Mouse (Mus musculus): ENCODE measurements around the gene Ext2. TPM values are rescaled to one million over a fixed set of nuclear protein-coding genes. Genes with fewer than 3 reads are reported as not detected.

The Ext2 gene
- total RNA-seq (2021) = 10 to 100 TPM; 39.6 to 41.5 TPM
- long read RNA-seq, experiment 1, transcript Ext2-201 (14 exons, 2,871 nt) = major isoform, 71 of 90 reads
- long read RNA-seq, experiment 1, partial matches to known transcripts = 2 of 90 reads
- long read RNA-seq, experiment 1, other reads (novel, unspliced or antisense) = 17 of 90 reads
- long read RNA-seq, experiment 2, transcript Ext2-201 (14 exons, 2,871 nt) = major isoform, 79 of 107 reads
- long read RNA-seq, experiment 2, partial matches to known transcripts = 3 of 107 reads
- long read RNA-seq, experiment 2, other reads (novel, unspliced or antisense) = 25 of 107 reads

DNA sequence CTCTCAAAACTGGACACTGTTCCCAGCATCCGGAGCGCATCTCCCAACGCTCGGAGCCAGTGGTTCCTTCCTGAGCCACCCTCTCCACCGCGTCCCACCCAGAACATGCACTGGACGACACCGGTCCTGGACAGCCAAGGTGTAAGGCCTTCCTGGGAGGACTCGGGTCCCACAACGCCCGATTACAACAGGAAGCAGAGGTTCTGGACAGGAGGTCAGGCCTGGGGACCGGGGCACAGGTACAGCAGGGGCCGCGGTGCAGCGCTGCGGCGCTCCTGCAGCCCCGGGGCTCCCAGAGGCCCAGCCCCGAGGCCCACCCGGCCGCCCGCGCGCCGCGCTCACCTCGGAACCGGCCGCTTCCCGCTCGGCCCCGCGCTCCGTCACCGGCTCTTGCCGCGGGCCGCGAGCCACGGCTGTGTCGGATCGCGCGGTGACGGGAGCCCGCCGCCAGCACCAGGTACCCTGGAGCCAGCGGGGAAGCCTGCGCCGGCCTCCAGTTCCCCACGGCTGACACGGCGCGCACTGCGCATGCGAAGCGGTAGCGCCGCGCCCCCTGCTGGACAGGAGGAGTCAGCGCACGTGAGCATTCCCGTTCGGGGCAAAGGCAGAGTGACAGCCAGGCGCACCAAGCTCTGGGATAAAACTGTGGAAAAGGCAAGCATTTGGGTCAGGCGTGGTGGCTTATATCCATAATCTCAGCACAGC lies at the start of gene Ext2:
Ext2 (minus strand) TSS at position 524 of the 705 bp plus-strand sequence.
- Histone ChIP-seq H3K4me3 (peak within 1 kb of the TSS; percentile 86), H3K27ac (peak within 1 kb of the TSS; percentile 86)
- peak; percentile 91 for DNase-seq
- peak; percentile 100 for TF ChIP-seq CTCF (IDR thresholded peaks at IDR 0.05)
- intact Hi-C loops (cut with DNase I) = no loop called here

DNA sequence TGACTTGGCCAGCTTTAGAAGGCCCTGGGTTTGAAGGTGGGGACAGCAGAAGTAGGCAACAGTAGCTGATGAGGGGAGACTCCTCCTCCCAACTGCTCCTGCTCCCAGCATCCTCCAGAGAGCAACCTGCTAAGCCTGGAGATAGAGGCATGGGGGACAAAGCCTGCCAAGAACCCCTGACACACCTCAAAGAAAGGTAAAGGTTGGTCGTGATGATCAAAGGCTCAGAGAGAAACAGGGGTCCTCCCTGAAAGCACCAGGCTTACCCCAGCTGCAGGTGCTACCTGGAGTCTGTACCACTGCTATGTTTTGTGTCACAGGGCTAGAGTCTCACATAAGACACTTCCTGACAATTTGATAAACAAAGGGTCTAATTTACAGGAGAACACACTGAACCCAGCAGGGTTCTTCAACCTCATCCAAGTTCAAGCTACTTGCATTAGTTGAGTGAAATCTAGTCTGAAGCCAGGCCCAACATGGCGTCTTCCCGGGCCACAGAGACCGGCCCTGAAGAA lies 49.1 kb upstream of the Ext2 start:
- TF ChIP-seq CTCF (IDR thresholded peaks at IDR 0.05) = no peak
- Histone ChIP-seq H3K27ac (no peak overlapping the region), H3K4me3 (no peak overlapping the region)
- DNase-seq = no peak
- intact Hi-C loops (cut with DNase I) = loop anchor here (1.0 kb wide), 1 partner anchor 131 kb away; no protein-coding TSS in a partner anchor

DNA sequence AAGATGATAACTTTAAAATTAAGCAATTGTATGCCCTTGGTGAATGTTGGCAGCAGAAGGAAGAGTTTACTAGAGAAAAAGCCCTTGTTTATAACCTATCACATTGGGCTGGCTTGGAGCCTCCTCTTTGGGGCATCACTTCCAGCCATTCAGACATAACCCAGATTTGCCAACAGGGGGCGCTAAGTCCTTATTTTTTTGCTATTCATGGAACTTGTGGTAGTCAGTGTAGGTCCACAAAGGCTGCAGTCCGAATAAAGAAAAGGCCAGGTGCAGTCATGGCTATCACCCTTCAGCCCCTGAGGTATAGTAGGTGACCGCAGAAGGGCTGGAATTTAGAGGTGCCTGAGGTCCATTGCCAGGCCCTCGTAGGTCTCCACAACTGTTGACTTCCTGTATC lies 48.5 kb upstream of the Ext2 start:
- no peak overlapping the region for H3K4me3 ChIP-seq
- H3K27ac ChIP-seq = no peak overlapping the region
- intact Hi-C loops (cut with DNase I) = loop anchor here (1.0 kb wide), 1 partner anchor 131 kb away; no protein-coding TSS in a partner anchor
- peak; percentile 73 for DNase-seq
- TF ChIP-seq CTCF (IDR thresholded peaks at IDR 0.05) = peak; percentile 81

DNA sequence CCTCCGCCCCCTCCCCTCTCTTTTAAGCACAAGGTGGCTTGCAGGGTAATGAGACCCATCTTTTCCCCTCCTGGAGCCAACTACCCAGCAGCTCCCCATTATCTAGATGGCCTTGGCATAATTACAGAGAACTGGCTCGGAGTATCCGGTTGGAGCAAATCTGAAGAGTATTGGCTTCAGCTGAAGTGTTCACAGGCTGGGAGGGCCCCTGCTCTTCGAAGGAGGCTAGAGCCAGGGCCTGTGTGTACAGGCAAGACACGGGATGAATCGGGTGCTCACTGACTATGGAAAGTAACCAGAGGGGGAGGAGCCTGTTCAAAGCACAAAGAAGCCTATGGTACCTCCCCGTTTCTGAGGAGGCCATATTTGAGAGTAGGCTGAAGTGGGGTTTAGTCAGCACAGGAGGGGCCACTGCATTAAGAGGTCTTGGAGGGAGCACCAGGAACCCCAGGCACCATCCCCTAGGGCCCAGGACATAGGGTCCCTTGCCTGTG lies 46.8 kb upstream of the Ext2 start, which contains the start of gene Accsl:
Accsl (minus strand) TSS at position 51 of the 494 bp plus-strand sequence.
- no peak within 1 kb of the TSS for H3K4me3 ChIP-seq
- no peak for DNase-seq
- TF ChIP-seq CTCF (IDR thresholded peaks at IDR 0.05) = no peak
- intact Hi-C loops (cut with DNase I) = no loop called here
- no peak within 1 kb of the TSS for H3K27ac ChIP-seq

DNA sequence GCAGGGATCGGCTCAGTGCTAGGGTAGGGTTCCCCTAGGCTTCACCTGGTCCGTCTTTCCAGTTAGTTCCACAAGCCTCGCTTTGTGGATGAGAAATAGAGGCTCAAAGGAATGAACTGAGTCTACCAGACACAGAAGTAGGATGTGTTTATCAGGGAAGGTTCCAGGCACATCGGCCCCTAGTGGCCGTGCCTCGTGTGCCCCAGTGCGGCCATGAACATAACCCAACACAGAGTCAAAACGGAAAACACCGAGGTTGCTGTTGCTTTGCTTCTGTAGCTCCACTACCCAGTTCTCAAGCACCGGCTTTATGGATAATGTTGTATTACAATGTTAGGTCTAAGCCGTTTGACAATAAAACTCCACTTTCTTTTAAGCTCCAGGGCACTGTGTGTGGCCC lies 46.2 kb upstream of the Ext2 start:
- TF ChIP-seq CTCF (IDR thresholded peaks at IDR 0.05) = no peak
- Histone ChIP-seq H3K4me3 (no peak overlapping the region), H3K27ac (no peak overlapping the region)
- DNase-seq = no peak
- intact Hi-C loops (cut with DNase I) = no loop called here

DNA sequence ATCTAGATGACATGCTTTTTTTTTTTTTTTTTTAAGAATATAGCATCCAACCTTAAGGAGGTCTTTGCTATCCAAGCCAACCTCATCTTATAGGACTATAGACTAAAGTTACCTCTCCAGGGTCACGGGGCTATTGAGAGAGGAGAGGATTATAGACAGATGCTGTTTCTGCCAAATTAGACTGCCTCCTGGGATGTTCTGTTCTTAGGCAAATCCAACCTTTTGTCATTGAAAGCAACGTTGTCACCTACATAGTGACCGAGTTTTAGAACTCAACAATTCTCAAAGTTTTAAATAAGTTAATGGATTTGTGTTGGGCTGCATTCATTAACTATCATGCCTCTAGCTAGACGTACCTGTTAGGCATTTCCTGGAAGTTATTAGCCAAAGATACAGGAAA lies 40.9 kb upstream of the Ext2 start:
- no peak for TF ChIP-seq CTCF (IDR thresholded peaks at IDR 0.05)
- intact Hi-C loops (cut with DNase I) = no loop called here
- DNase-seq = no peak
- H3K27ac ChIP-seq = no peak overlapping the region
- no peak overlapping the region for H3K4me3 ChIP-seq

DNA sequence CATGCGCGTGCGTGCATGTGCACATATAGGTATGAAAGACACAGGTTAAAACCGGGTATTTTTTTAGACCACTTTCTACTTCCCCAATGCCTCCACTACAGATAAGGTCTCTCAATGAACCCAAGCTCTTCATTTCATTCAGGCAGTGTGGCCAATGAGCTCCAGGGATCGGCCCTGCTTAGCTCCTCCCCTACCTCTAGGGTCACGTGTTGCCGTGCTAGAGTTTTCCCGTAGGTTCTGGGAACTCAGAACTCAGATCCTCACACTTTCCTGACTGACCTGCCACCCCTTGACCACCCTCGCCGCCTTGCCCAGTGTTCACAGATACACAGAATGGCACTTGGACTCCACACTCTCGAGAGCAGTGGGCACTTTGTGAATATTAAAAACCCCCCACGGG lies 36.5 kb upstream of the Ext2 start:
- DNase-seq = no peak
- intact Hi-C loops (cut with DNase I) = no loop called here
- no peak for TF ChIP-seq CTCF (IDR thresholded peaks at IDR 0.05)
- Histone ChIP-seq H3K4me3 (no peak overlapping the region), H3K27ac (no peak overlapping the region)

DNA sequence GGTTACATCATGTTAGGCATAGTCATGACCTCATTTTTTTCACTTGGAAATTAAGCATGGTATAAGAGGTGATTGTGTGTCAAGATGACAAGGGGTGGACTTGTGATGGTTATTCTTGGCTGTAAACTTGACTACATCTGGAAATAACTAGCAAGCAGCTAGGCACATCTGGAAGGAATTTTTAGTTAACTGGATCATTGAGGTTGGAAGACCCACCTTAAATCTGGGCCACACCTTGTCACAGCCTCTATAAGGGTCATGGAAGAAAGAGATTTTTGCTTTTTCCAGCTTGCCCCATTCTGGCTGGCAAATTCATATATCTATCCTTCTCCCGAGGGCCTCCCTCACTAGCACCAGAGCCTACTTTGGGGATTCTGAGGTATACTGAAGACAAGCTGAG lies 28.9 kb upstream of the Ext2 start:
- H3K4me3 ChIP-seq = no peak overlapping the region
- no peak for DNase-seq
- TF ChIP-seq CTCF (IDR thresholded peaks at IDR 0.05) = no peak
- intact Hi-C loops (cut with DNase I) = no loop called here
- H3K27ac ChIP-seq = no peak overlapping the region

DNA sequence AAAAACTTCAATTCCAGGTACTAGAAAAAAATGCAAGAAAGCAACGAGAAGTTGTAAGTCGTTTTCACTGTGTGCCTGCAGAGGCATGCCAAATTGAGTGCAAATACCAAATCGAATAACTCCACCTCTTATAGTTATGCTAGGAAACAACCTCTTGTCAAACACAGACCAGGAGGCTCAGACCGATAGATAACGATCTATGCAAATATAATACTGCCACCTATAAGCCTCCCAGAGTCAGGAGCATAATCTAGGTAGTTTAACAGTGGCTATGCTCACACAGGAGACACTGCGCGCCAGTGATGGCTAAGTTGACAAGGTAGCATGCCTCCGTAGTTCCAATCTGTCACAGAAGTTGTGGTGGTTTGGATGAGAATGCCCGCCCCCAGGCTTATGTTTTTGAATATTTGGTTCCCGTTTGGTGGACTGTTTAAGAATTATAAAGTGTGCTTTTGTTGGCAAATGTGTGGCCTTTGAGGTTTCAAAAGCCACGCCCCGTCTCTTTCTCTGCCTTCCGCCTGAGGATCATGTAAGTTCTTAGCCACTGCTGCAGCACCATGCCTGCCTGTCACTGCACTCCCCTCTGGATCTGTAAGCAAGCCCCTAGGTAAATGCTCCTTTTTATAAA lies 28.1 kb upstream of the Ext2 start:
- TF ChIP-seq CTCF (IDR thresholded peaks at IDR 0.05) = no peak
- no peak overlapping the region for H3K27ac ChIP-seq
- H3K4me3 ChIP-seq = peak overlapping the region; percentile 82
- no peak for DNase-seq
- intact Hi-C loops (cut with DNase I) = no loop called here

DNA sequence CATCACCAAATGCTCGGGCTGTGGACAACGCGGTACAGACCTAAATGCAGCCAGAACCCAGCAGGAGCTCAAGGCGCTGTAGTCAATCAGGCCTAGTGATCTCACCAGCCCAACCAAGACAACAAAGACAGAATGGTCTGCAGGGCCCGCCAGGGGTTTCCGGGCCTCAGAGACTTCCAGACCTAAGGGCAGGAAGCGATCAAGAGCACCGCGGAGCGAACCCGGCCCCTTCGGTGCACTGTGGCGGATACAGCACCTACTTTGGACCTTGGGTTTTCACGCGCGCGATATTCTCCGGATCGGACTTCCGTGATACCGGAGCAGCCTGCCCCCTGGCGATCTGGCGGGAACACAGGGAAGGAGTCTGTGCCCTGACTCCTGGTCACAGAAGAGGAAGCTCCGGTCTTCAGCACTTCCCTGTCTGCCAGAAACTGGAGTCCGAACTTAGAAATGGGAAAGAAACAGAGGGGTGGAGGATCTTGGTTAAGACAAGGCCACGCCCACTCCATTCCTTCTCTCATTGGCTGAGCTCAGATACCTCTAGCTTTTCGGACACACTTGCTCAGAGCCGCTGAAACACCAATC lies 27.2 kb upstream of the Ext2 start, which contains the start of gene Accs:
Accs (minus strand) TSS at position 439 of the 585 bp plus-strand sequence.
- intact Hi-C loops (cut with DNase I) = no loop called here
- peak; percentile 68 for TF ChIP-seq CTCF (IDR thresholded peaks at IDR 0.05)
- peak within 1 kb of the TSS; percentile 82 for H3K4me3 ChIP-seq
- peak; percentile 85 for DNase-seq
- H3K27ac ChIP-seq = peak within 1 kb of the TSS; percentile 85

DNA sequence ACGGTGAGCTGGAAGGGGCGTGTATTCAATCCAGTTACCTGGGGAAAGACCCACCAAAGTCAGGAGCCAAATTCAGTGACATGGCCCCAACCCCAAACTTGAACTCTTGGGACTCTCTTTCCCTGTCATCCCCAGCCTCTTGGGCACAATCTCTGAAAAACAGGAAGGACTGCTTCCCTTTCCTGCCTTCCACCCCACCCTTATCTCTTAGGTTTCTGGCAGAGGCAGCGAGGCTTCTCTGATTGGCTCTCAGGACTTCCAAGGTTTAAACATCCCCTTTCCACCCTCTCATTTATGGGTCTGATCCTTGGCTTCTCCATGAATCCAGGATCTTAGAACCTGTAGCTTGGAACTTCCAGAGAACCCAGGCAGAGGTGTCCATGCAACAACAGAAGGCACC lies 19.0 kb upstream of the Ext2 start:
- no peak for DNase-seq
- Histone ChIP-seq H3K27ac (no peak overlapping the region), H3K4me3 (no peak overlapping the region)
- intact Hi-C loops (cut with DNase I) = no loop called here
- no peak for TF ChIP-seq CTCF (IDR thresholded peaks at IDR 0.05)

DNA sequence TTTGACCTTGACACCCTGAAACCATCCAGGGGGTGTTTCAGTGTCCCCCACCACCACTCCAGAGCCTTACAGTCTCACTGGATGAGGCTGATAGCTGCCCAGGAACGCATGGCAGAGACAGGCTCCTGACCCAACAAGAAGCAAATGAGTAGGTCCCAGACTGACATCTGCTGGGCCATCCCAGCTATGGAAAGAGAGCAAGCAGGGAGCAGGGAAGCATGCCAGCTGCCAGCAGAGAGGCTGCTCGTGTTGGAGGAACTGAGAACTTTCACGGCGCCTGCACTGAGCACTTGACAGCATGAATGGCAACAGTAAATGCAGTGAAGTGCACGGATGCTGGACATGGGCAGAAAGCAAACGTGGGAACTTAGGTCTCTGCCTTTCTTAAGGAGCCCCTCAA lies 17.7 kb upstream of the Ext2 start:
- TF ChIP-seq CTCF (IDR thresholded peaks at IDR 0.05) = no peak
- DNase-seq = peak; percentile 51
- intact Hi-C loops (cut with DNase I) = no loop called here

More for the DNA sequence above, 17.7 kb upstream of the Ext2 start:
- Histone ChIP-seq H3K27ac (peak overlapping the region; percentile 0; the same call in 1 of the 2 replicates), H3K4me3 (no peak overlapping the region)

All from gastrocnemius, adult 2 months (tissue).